In the genomic region with DNA sequence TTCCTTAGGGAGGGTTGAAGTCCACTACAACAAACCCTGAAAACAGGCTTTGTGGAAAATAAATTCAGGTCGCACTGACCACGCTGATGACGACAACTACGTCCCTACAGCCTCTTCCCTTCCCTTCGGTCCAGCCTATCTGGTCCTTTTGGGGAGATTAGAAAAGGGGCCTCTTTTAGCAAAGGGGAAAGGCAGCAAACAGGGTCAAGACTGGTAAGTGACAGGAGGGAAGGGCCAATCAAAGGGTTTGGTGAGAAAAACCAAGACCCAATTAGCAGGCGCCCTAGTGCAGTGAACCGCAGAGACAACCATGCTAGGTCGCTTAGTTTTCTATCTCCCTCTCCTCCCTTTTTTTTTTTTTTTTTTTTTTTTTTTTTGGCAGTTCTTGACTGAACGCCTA, we compare ENCODE assay signal across 13 mouse cellular contexts.
DNase-seq lines count a peak whose midpoint lies in the region; ATAC-seq and TF ChIP-seq lines count a peak whose summit lies in the region.
"Had no signal": no experiment of that assay in that cellular context is flagged by ENCODE, and none has a peak within 500 bp of the region (broad histone marks: within the 10 kb centered on the region; RNA-seq: fewer than 3 reads in every experiment).

No protein-coding gene starts in this region.

- no peak overlapping the region for H3K9ac ChIP-seq in heart, embryonic 12.5 days
- no peak overlapping the region for H3K9ac ChIP-seq in midbrain, embryonic 14.5 days (replicated peaks; ENCODE audit: low read length)
- H3K9ac ChIP-seq in liver, embryonic 11.5 days (ENCODE audit: low read depth, low read length), result no peak overlapping the region
- H3K9ac ChIP-seq in stomach, postnatal 0 days (ENCODE audit: low read length), result no peak overlapping the region

- no peaks in the 10 kb centered on the region for H3K9me3 ChIP-seq in heart, embryonic 12.5 days (replicated peaks)
- H3K9me3 ChIP-seq in midbrain, embryonic 10.5 days (replicated peaks), result no peaks in the 10 kb centered on the region
- H3K9me3 ChIP-seq in midbrain, embryonic 14.5 days (ENCODE audit: control insufficient read depth, low read length), result no peaks in the 10 kb centered on the region
- no peaks in the 10 kb centered on the region for H3K9me3 ChIP-seq in liver, embryonic 11.5 days (ENCODE audit: control insufficient read depth, low read length)
- H3K9me3 ChIP-seq in stomach, postnatal 0 days (ENCODE audit: control insufficient read depth, low read length), result no peaks in the 10 kb centered on the region

- TF ChIP-seq EP300 in stomach, postnatal 0 days (optimal IDR thresholded peaks at IDR 0.05), result no peak

- ATAC-seq in heart, embryonic 12.5 days (ENCODE audit: insufficient number of reproducible peaks, low FRiP score), result no peak
- ATAC-seq in midbrain, embryonic 14.5 days (ENCODE audit: low FRiP score, low TSS enrichment), result no peak
- ATAC-seq in liver, embryonic 11.5 days (replicated peaks; ENCODE audit: low FRiP score), result peak; percentile 84
- ATAC-seq in stomach, postnatal 0 days (ENCODE audit: low FRiP score, low TSS enrichment), result no peak
- ATAC-seq: intestine, postnatal 0 days had no signal

- no peak for TF ChIP-seq CTCF in stomach, postnatal 0 days (IDR thresholded peaks at IDR 0.05; ENCODE audit: low read depth)

- H3K36me3 ChIP-seq in heart, embryonic 12.5 days, result no peaks in the 10 kb centered on the region
- H3K36me3 ChIP-seq in midbrain, embryonic 10.5 days, result no peaks in the 10 kb centered on the region
- H3K36me3 ChIP-seq in midbrain, embryonic 14.5 days (ENCODE audit: control insufficient read depth, insufficient read depth, low read length), result no peaks in the 10 kb centered on the region
- H3K36me3 ChIP-seq in liver, embryonic 11.5 days (ENCODE audit: control insufficient read depth, insufficient read depth, low read length), result no peaks in the 10 kb centered on the region
- no peaks in the 10 kb centered on the region for H3K36me3 ChIP-seq in stomach, postnatal 0 days (ENCODE audit: control insufficient read depth, insufficient read depth, low read length)

- 0 out of 2 replicates have a peak overlapping the region, but pooled peaks have one; percentile 11 for H3K4me3 ChIP-seq in heart, embryonic 12.5 days
- H3K4me3 ChIP-seq in midbrain, embryonic 10.5 days, result no peak overlapping the region; the same call in 1 of the 2 replicates
- H3K4me3 ChIP-seq in midbrain, embryonic 14.5 days (replicated peaks; ENCODE audit: low read depth, low read length), result no peak overlapping the region
- H3K4me3 ChIP-seq in liver, embryonic 11.5 days (ENCODE audit: low read depth, low read length), result no peak overlapping the region
- H3K4me3 ChIP-seq in stomach, postnatal 0 days (ENCODE audit: low read depth, low read length), result no peak overlapping the region
- H3K4me3 ChIP-seq: gastrocnemius, adult 2 months had no signal

- peaks cover 18% of the 10 kb centered on the region for H3K27me3 ChIP-seq in heart, embryonic 12.5 days (replicated peaks)
- H3K27me3 ChIP-seq in midbrain, embryonic 10.5 days (ENCODE audit: low read depth, poor library complexity, severe bottlenecking), result peaks cover 35% of the 10 kb centered on the region
- no peaks in the 10 kb centered on the region for H3K27me3 ChIP-seq in midbrain, embryonic 14.5 days (ENCODE audit: control insufficient read depth, insufficient read depth, low read length)
- H3K27me3 ChIP-seq in liver, embryonic 11.5 days (replicated peaks; ENCODE audit: control insufficient read depth, insufficient read depth, low read length), result no peaks in the 10 kb centered on the region
- no peaks in the 10 kb centered on the region for H3K27me3 ChIP-seq in stomach, postnatal 0 days (ENCODE audit: control insufficient read depth, insufficient read depth, low read length)
- H3K27me3 ChIP-seq: CH12.LX had no signal

- H3K4me2 ChIP-seq in heart, embryonic 12.5 days, result peak overlapping the region; percentile 50
- no peak overlapping the region for H3K4me2 ChIP-seq in midbrain, embryonic 14.5 days (ENCODE audit: low read length)
- peak overlapping the region; percentile 57 for H3K4me2 ChIP-seq in liver, embryonic 11.5 days
- H3K4me2 ChIP-seq in stomach, postnatal 0 days (replicated peaks; ENCODE audit: low read depth), result no peak overlapping the region

- peaks cover 15% of the 10 kb centered on the region for H3K4me1 ChIP-seq in heart, embryonic 12.5 days (replicated peaks)
- peaks cover 13% of the 10 kb centered on the region for H3K4me1 ChIP-seq in midbrain, embryonic 10.5 days
- peaks cover 19% of the 10 kb centered on the region for H3K4me1 ChIP-seq in midbrain, embryonic 14.5 days (ENCODE audit: control insufficient read depth, insufficient read depth, low read length)
- H3K4me1 ChIP-seq in liver, embryonic 11.5 days (replicated peaks; ENCODE audit: control insufficient read depth, insufficient read depth, low read length), result peaks cover 13% of the 10 kb centered on the region
- H3K4me1 ChIP-seq in stomach, postnatal 0 days (replicated peaks; ENCODE audit: control insufficient read depth, insufficient read depth), result no peaks in the 10 kb centered on the region

- no peak for DNase-seq in heart, adult 18-20 months
- DNase-seq in midbrain, embryonic 10.5 days (ENCODE audit: low spot score), result no peak
- no peak for DNase-seq in midbrain, embryonic 14.5 days
- no peak for DNase-seq in liver, embryonic 11.5 days (ENCODE audit: low spot score)
- peak; percentile 73 for DNase-seq in retina, postnatal 1 day
- no peak for DNase-seq in stomach, postnatal 0 days (ENCODE audit: low spot score)
- DNase-seq: adrenal gland, postnatal 25 days; gastrocnemius, adult 2 months; layer of hippocampus, adult 9-11 months; lung, adult 2 months had no signal

- 34% methylated on average over 9 of the region's 9 CpGs for WGBS in heart, embryonic 12.5 days
- WGBS in midbrain, embryonic 10.5 days, result 54% methylated on average over 9 of the region's 9 CpGs
- 55% methylated on average over 9 of the region's 9 CpGs for WGBS in midbrain, embryonic 14.5 days
- 31% methylated on average over 9 of the region's 9 CpGs for WGBS in liver, embryonic 11.5 days
- WGBS in stomach, postnatal 0 days, result 67% methylated on average over 9 of the region's 9 CpGs

- no peak overlapping the region for H3K27ac ChIP-seq in heart, embryonic 12.5 days (ENCODE audit: poor library complexity, severe bottlenecking)
- H3K27ac ChIP-seq in midbrain, embryonic 10.5 days (replicated peaks), result 0 out of 2 replicates have a peak overlapping the region, but pooled peaks have one; percentile 28
- H3K27ac ChIP-seq in midbrain, embryonic 14.5 days (replicated peaks; ENCODE audit: low read depth, low read length), result no peak overlapping the region
- H3K27ac ChIP-seq in liver, embryonic 11.5 days (ENCODE audit: low read depth, low read length), result peak overlapping the region; percentile 71
- no peak overlapping the region for H3K27ac ChIP-seq in stomach, postnatal 0 days (replicated peaks)
- H3K27ac ChIP-seq: gastrocnemius, adult 2 months had no signal

Comparison
In these comparisons a context has a peak if more than half of its experiments do, and no peak if none do; other contexts are left out.
1. H3K27ac ChIP-seq: peak in midbrain, embryonic 10.5 days (single experiment) and liver, embryonic 11.5 days (single experiment); none in heart, embryonic 12.5 days (single experiment), midbrain, embryonic 14.5 days (single experiment) and stomach, postnatal 0 days (single experiment).
2. H3K4me2 ChIP-seq: peak in heart, embryonic 12.5 days (single experiment) and liver, embryonic 11.5 days (single experiment); none in midbrain, embryonic 14.5 days (single experiment) and stomach, postnatal 0 days (single experiment).